ENCODE assay signal across 8 mouse cellular contexts in the genomic region with DNA sequence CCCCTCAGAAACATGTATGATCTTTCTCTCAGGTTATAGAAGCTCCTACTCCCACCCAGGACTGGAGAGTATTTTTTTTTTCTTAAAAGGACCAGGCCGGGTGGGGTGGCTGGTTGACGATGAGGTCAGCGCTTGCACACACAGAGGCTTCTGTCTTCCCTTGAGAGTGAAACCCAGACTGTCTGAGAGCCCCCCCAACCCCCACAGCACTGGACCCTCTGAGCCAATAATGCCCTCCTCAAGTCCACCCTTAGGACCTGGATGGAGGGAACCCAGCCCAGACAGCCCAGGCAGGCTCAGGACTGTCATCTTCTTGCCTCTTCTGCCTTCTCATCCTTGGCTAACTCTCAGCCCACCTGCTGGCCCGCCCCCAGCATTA. TPM values are rescaled to one million over a fixed set of nuclear protein-coding genes. Genes with fewer than 3 reads are reported as not detected.
DNase-seq lines count a peak whose midpoint lies in the region; ATAC-seq and TF ChIP-seq lines count a peak whose summit lies in the region.

No protein-coding gene starts in this region.

- H3K27ac ChIP-seq in heart, embryonic 12.5 days (ENCODE audit: poor library complexity, severe bottlenecking): peak overlapping the region; percentile 98
- peak overlapping the region; percentile 97 for H3K27ac ChIP-seq in heart, postnatal 0 days (ENCODE audit: low read depth)

- no peaks in the 10 kb centered on the region for H3K27me3 ChIP-seq in heart, embryonic 12.5 days (replicated peaks)
- no peaks in the 10 kb centered on the region for H3K27me3 ChIP-seq in heart, postnatal 0 days (ENCODE audit: control insufficient read depth, insufficient read depth, low read length)

- no peaks in the 10 kb centered on the region for H3K9me3 ChIP-seq in heart, embryonic 12.5 days (replicated peaks)
- H3K9me3 ChIP-seq in heart, postnatal 0 days (replicated peaks; ENCODE audit: control insufficient read depth, low read length): no peaks in the 10 kb centered on the region

- DNase-seq in heart, adult 9 months (ENCODE audit: low spot score in 2 of 2): no peak
- peak; percentile 66 for DNase-seq in MN1 (ENCODE audit: low spot score)
- no peak for DNase-seq in heart, postnatal 0 days (ENCODE audit: low spot score)
- DNase-seq in lung, postnatal 10 days: peak; percentile 47
- DNase-seq in embryo, embryonic 11 days: no peak
- DNase-seq in ovary, postnatal 36 days (ENCODE audit: low spot score): no peak
- no peak for DNase-seq in layer of hippocampus, postnatal 14 days (ENCODE audit: low spot score in 2 of 2)

- peaks cover 44% of the 10 kb centered on the region for H3K36me3 ChIP-seq in heart, embryonic 12.5 days
- H3K36me3 ChIP-seq in heart, postnatal 0 days (replicated peaks; ENCODE audit: control insufficient read depth, insufficient read depth, low read length): peaks cover 35% of the 10 kb centered on the region

- TF ChIP-seq EP300 in heart, postnatal 0 days (IDR thresholded peaks at IDR 0.05; ENCODE audit: low read depth): no peak

- no peak for ATAC-seq in heart, embryonic 12.5 days (ENCODE audit: insufficient number of reproducible peaks, low FRiP score)
- ATAC-seq in heart, postnatal 0 days (ENCODE audit: insufficient read depth, low read depth): no peak

- peak overlapping the region; percentile 97 for H3K9ac ChIP-seq in heart, embryonic 12.5 days
- H3K9ac ChIP-seq in heart, postnatal 0 days (replicated peaks; ENCODE audit: low read depth, low read length): peak overlapping the region; percentile 40; the same call in 1 of the 2 replicates

- H3K4me3 ChIP-seq in heart, embryonic 12.5 days: peak overlapping the region; percentile 95
- H3K4me3 ChIP-seq in heart, postnatal 0 days (ENCODE audit: low read depth, low read length): peak overlapping the region; percentile 89

- peak overlapping the region; percentile 96 for H3K4me2 ChIP-seq in heart, embryonic 12.5 days
- H3K4me2 ChIP-seq in heart, postnatal 0 days (ENCODE audit: low read depth, low read length): peak overlapping the region; percentile 90

- peaks cover 59% of the 10 kb centered on the region for H3K4me1 ChIP-seq in heart, embryonic 12.5 days (replicated peaks)
- peaks cover 33% of the 10 kb centered on the region for H3K4me1 ChIP-seq in heart, postnatal 0 days (ENCODE audit: control insufficient read depth, insufficient read depth)

- TF ChIP-seq CTCF in heart, postnatal 0 days (IDR thresholded peaks at IDR 0.05; ENCODE audit: low read depth): no peak

- 34% methylated on average over 4 of the region's 4 CpGs for WGBS in heart, embryonic 12.5 days
- WGBS in heart, postnatal 0 days: 13% methylated on average over 4 of the region's 4 CpGs

RNA-seq across cellular contexts. Expression of a gene that starts 3.8 kb away (rescaled TPM):
- 17.6 and 20.4 TPM in 2 replicates for polyA plus RNA-seq in heart, embryonic 12.5 days (2016; fragmentation: Nextera tagmentation; extraction: Ambion mirVana)
- 41.4 and 66.8 TPM in 2 replicates for total RNA-seq in heart, postnatal 0 days (2014; rRNA removed; ENCODE audit: low replicate concordance)
- polyA plus RNA-seq in heart, postnatal 0 days (2015; fragmentation: Nextera tagmentation; extraction: Ambion mirVana): 6.5 and 7.0 TPM in 2 replicates
- 10 to 100 TPM; 41.0 to 47.2 TPM for total RNA-seq in layer of hippocampus, postnatal 14 days (2021)

RNA-seq across cellular contexts. Expression of a gene that starts 9.1 kb away (rescaled TPM):
- polyA plus RNA-seq in heart, embryonic 12.5 days (2016; fragmentation: Nextera tagmentation; extraction: Ambion mirVana): 12.1 and 12.7 TPM in 2 replicates
- total RNA-seq in heart, postnatal 0 days (2014; rRNA removed; ENCODE audit: low replicate concordance): 62.1 and 64.7 TPM in 2 replicates
- 5.3 and 5.9 TPM in 2 replicates for polyA plus RNA-seq in heart, postnatal 0 days (2015; fragmentation: Nextera tagmentation; extraction: Ambion mirVana)
- 100 to 1,000 TPM; 184 to 190 TPM for total RNA-seq in layer of hippocampus, postnatal 14 days (2021)

RNA-seq across cellular contexts. Expression of a gene that starts 20.8 kb away (rescaled TPM):
- 28.8 and 30.5 TPM in 2 replicates for polyA plus RNA-seq in heart, embryonic 12.5 days (2016; fragmentation: Nextera tagmentation; extraction: Ambion mirVana)
- 57.2 and 63.0 TPM in 2 replicates for total RNA-seq in heart, postnatal 0 days (2014; rRNA removed; ENCODE audit: low replicate concordance)
- 15.7 and 16.9 TPM in 2 replicates for polyA plus RNA-seq in heart, postnatal 0 days (2015; fragmentation: Nextera tagmentation; extraction: Ambion mirVana)
- total RNA-seq in layer of hippocampus, postnatal 14 days (2021): 100 to 1,000 TPM; 209 to 228 TPM

RNA-seq across cellular contexts. Expression of a gene that starts 25.5 kb away (rescaled TPM):
- 2.3 and 2.5 TPM in 2 replicates for polyA plus RNA-seq in heart, embryonic 12.5 days (2016; fragmentation: Nextera tagmentation; extraction: Ambion mirVana)
- 6.6 and 6.8 TPM in 2 replicates for total RNA-seq in heart, postnatal 0 days (2014; rRNA removed; ENCODE audit: low replicate concordance)
- polyA plus RNA-seq in heart, postnatal 0 days (2015; fragmentation: Nextera tagmentation; extraction: Ambion mirVana): 1.2 and 1.4 TPM in 2 replicates
- 10 to 100 TPM in 1 of 2 experiments, 1 to 10 TPM in 1; 9.0 to 10.2 TPM for total RNA-seq in layer of hippocampus, postnatal 14 days (2021)

RNA-seq across cellular contexts. Expression of a gene that starts 26.3 kb away (rescaled TPM):
- polyA plus RNA-seq in heart, embryonic 12.5 days (2016; fragmentation: Nextera tagmentation; extraction: Ambion mirVana): 8.2 and 9.5 TPM in 2 replicates
- total RNA-seq in heart, postnatal 0 days (2014; rRNA removed; ENCODE audit: low replicate concordance): 20.5 and 33.8 TPM in 2 replicates
- 9.5 and 11.0 TPM in 2 replicates for polyA plus RNA-seq in heart, postnatal 0 days (2015; fragmentation: Nextera tagmentation; extraction: Ambion mirVana)
- 10 to 100 TPM; 24.9 to 25.6 TPM for total RNA-seq in layer of hippocampus, postnatal 14 days (2021)

Comparison
In these comparisons a context has a peak if more than half of its experiments do, and no peak if none do; other contexts are left out.
1. DNase-seq: peak in MN1 (single experiment) and lung, postnatal 10 days (single experiment); none in heart, adult 9 months (0 of 2), heart, postnatal 0 days (single experiment), embryo, embryonic 11 days (single experiment), ovary, postnatal 36 days (single experiment) and layer of hippocampus, postnatal 14 days (0 of 2).